Mouse (Mus musculus) forebrain, postnatal 0 days (tissue): ENCODE measurements at regions not wholly inside any gene's neighbourhood (a gene's known extent, or its start where the extent isn't known, plus 50 kb on each side); places are given as distances from the start of the nearest gene placed in this dataset.

Source experiments
- ATAC-seq: fragments of 200-750 bp; cut with Nextera tagmentation; 2 replicates; pipeline ENCODE4 v1.8.0; 2017; ENCODE audit warnings: mild to moderate bottlenecking, moderate library complexity
- DNase-seq: peaks from one replicate; pipeline ENCODE4 v3.0.0-alpha.2; 2015
- H3K27ac ChIP-seq: fragments of 300-500 bp; sonication (generic); 2 replicates; pipeline ENCODE4 v1.5.1; 2014; ENCODE audit warnings: low read depth, mild to moderate bottlenecking, antibody characterized with exemption, low read length, moderate library complexity, mixed read lengths
- H3K27me3 ChIP-seq: fragments of 300-500 bp; sonication (generic); 2 replicates; pipeline ENCODE4 v1.6.1; 2014; ENCODE audit warnings: mild to moderate bottlenecking, low read length, mixed read lengths; ENCODE audit not compliant: insufficient read depth
- H3K36me3 ChIP-seq: fragments of 300-500 bp; sonication (generic); 2 replicates; pipeline ENCODE4 v1.6.1; 2014; ENCODE audit warnings: mild to moderate bottlenecking, moderate library complexity; ENCODE audit not compliant: insufficient read depth
- H3K4me1 ChIP-seq: fragments of 300-500 bp; sonication (generic); 2 replicates; pipeline ENCODE4 v1.6.1; 2014; ENCODE audit warnings: antibody characterized with exemption; ENCODE audit not compliant: insufficient read depth
- H3K4me2 ChIP-seq: fragments of 300-500 bp; sonication (generic); 2 replicates; pipeline ENCODE4 v1.6.1; 2014; ENCODE audit warnings: low read depth, mild to moderate bottlenecking, moderate library complexity
- H3K4me3 ChIP-seq: fragments of 300-500 bp; sonication (generic); 2 replicates; pipeline ENCODE4 v1.5.1; 2014; ENCODE audit warnings: low read depth, low read length, mixed read lengths
- H3K9ac ChIP-seq: fragments of 300-500 bp; sonication (generic); 2 replicates; pipeline ENCODE4 v1.6.1; 2014; ENCODE audit warnings: mild to moderate bottlenecking
- H3K9me3 ChIP-seq: fragments of 300-500 bp; sonication (generic); 2 replicates; pipeline ENCODE4 v1.6.1; 2016; ENCODE audit warnings: low read length
- CTCF ChIP-seq: sonication (generic); IDR thresholded peaks from 2 replicates; pipeline ENCODE4 v1.5.1; 2016; ENCODE audit warnings: antibody characterized with exemption, control low read depth, low read depth
- WGBS: fragments of 180-500 bp; shearing (Covaris S2); extraction: QIAGEN DNeasy Blood & Tissue Kit; methylation state at CpG from one replicate; pipeline ENCODE4 v1.1.7; 2014; 5-methylcytosine and 5-hydroxymethylcytosine counted together

- H3K9me3 ChIP-seq, result no peaks in the 10 kb centered on the region
- WGBS, result 36% methylated on average over 4 of the region's 4 CpGs
- ATAC-seq, result peak; percentile 88
Measured at GRCm38 (mm10) chr12:10223832-10224231, 145.9 kb upstream of the Nt5c1b start.

GRCm38 (mm10) chr12:10231144-10231543, 138.6 kb upstream of the Nt5c1b start:
- DNase-seq, result no peak
- no peak overlapping the region for H3K27ac ChIP-seq
- no peak overlapping the region for H3K4me2 ChIP-seq
- no peak for ATAC-seq
- H3K4me1 ChIP-seq, result no peaks in the 10 kb centered on the region
- H3K36me3 ChIP-seq, result no peaks in the 10 kb centered on the region
- TF ChIP-seq CTCF, result no peak
- H3K9ac ChIP-seq, result no peak overlapping the region
- H3K27me3 ChIP-seq, result no peaks in the 10 kb centered on the region
- H3K9me3 ChIP-seq, result no peaks in the 10 kb centered on the region
- 72% methylated on average over 4 of the region's 4 CpGs for WGBS
- H3K4me3 ChIP-seq, result no peak overlapping the region

More at GRCm38 (mm10) chr12:10223832-10224231, 145.9 kb upstream of the Nt5c1b start:
- H3K9ac ChIP-seq, result no peak overlapping the region
- peak; percentile 60 for DNase-seq
- H3K4me1 ChIP-seq, result no peaks in the 10 kb centered on the region
- peak; percentile 67 for TF ChIP-seq CTCF
- H3K4me3 ChIP-seq, result no peak overlapping the region
- H3K27ac ChIP-seq, result no peak overlapping the region
- no peaks in the 10 kb centered on the region for H3K27me3 ChIP-seq
- no peak overlapping the region for H3K4me2 ChIP-seq
- H3K36me3 ChIP-seq, result no peaks in the 10 kb centered on the region

- no peaks in the 10 kb centered on the region for H3K4me1 ChIP-seq
- DNase-seq, result no peak
- no peak for TF ChIP-seq CTCF
- no peaks in the 10 kb centered on the region for H3K27me3 ChIP-seq
- 60% methylated on average over 4 of the region's 4 CpGs for WGBS
- no peak for ATAC-seq
- H3K4me2 ChIP-seq, result no peak overlapping the region
- H3K4me3 ChIP-seq, result no peak overlapping the region
- H3K27ac ChIP-seq, result no peak overlapping the region
- H3K9me3 ChIP-seq, result no peaks in the 10 kb centered on the region
- no peaks in the 10 kb centered on the region for H3K36me3 ChIP-seq
- H3K9ac ChIP-seq, result no peak overlapping the region
Measured at GRCm38 (mm10) chr12:10231683-10232082, 138.1 kb upstream of the Nt5c1b start.

GRCm38 (mm10) chr12:10248110-10248509, 121.7 kb upstream of the Nt5c1b start:
- no peak for TF ChIP-seq CTCF
- Histone ChIP-seq H3K27ac (no peak overlapping the region), H3K4me1 (no peaks in the 10 kb centered on the region), H3K9me3 (no peaks in the 10 kb centered on the region), H3K4me3 (no peak overlapping the region), H3K4me2 (no peak overlapping the region), H3K9ac (no peak overlapping the region), H3K27me3 (no peaks in the 10 kb centered on the region), H3K36me3 (no peaks in the 10 kb centered on the region)
- DNase-seq (no peak), ATAC-seq (no peak)

- DNase-seq, result no peak
- H3K27ac ChIP-seq, result no peak overlapping the region
- no peaks in the 10 kb centered on the region for H3K36me3 ChIP-seq
- ATAC-seq, result no peak
- no peaks in the 10 kb centered on the region for H3K4me1 ChIP-seq
- no peak overlapping the region for H3K4me3 ChIP-seq
- WGBS, result 59% methylated on average over 3 of the region's 3 CpGs
- no peak overlapping the region for H3K9ac ChIP-seq
- no peak for TF ChIP-seq CTCF
- no peaks in the 10 kb centered on the region for H3K9me3 ChIP-seq
- H3K27me3 ChIP-seq, result no peaks in the 10 kb centered on the region
- no peak overlapping the region for H3K4me2 ChIP-seq
Measured at GRCm38 (mm10) chr12:10256385-10256784, 113.4 kb upstream of the Nt5c1b start.

- no peak for ATAC-seq
- Histone ChIP-seq H3K27ac (no peak overlapping the region), H3K27me3 (no peaks in the 10 kb centered on the region), H3K4me1 (no peaks in the 10 kb centered on the region), H3K9ac (no peak overlapping the region), H3K36me3 (no peaks in the 10 kb centered on the region), H3K4me2 (no peak overlapping the region), H3K4me3 (no peak overlapping the region), H3K9me3 (no peaks in the 10 kb centered on the region)
- TF ChIP-seq CTCF, result no peak
- WGBS, result 79% methylated on average over 1 of the region's 1 CpGs
- DNase-seq, result no peak
Measured at GRCm38 (mm10) chr12:10266201-10266600, 103.6 kb upstream of the Nt5c1b start.

- TF ChIP-seq CTCF, result no peak
- Histone ChIP-seq H3K9ac (no peak overlapping the region), H3K4me2 (no peak overlapping the region), H3K27ac (no peak overlapping the region), H3K27me3 (no peaks in the 10 kb centered on the region), H3K4me3 (no peak overlapping the region), H3K9me3 (no peaks in the 10 kb centered on the region), H3K4me1 (no peaks in the 10 kb centered on the region), H3K36me3 (no peaks in the 10 kb centered on the region)
- no peak for ATAC-seq
- DNase-seq, result no peak
- 89% methylated on average over 5 of the region's 5 CpGs for whole genome bisulfite sequencing
Measured at GRCm38 (mm10) chr12:10272038-10272437, 97.7 kb upstream of the Nt5c1b start.

- Histone ChIP-seq H3K27ac (no peak overlapping the region), H3K4me3 (no peak overlapping the region), H3K9me3 (no peaks in the 10 kb centered on the region), H3K27me3 (no peaks in the 10 kb centered on the region), H3K36me3 (no peaks in the 10 kb centered on the region), H3K4me1 (no peaks in the 10 kb centered on the region), H3K4me2 (no peak overlapping the region), H3K9ac (no peak overlapping the region)
- ATAC-seq (no peak), DNase-seq (no peak)
- TF ChIP-seq CTCF, result no peak
- WGBS, result 87% methylated on average over 1 of the region's 1 CpGs
Measured at GRCm38 (mm10) chr12:10275226-10275625, 94.5 kb upstream of the Nt5c1b start.
